Mouse (Mus musculus): Measurements from ENCODE around the gene Atoh8.
A peak's percentile ranks its signal among the peaks of the same experiment; 100 is the strongest.

Gene Atoh8

GRCm38 (mm10) chr6:72254588-72255075 is 19.3 kb upstream of the Atoh8 start:
- peak; percentile 89 for DNase-seq (ENCODE audit: low read depth, low spot score)

DNA sequence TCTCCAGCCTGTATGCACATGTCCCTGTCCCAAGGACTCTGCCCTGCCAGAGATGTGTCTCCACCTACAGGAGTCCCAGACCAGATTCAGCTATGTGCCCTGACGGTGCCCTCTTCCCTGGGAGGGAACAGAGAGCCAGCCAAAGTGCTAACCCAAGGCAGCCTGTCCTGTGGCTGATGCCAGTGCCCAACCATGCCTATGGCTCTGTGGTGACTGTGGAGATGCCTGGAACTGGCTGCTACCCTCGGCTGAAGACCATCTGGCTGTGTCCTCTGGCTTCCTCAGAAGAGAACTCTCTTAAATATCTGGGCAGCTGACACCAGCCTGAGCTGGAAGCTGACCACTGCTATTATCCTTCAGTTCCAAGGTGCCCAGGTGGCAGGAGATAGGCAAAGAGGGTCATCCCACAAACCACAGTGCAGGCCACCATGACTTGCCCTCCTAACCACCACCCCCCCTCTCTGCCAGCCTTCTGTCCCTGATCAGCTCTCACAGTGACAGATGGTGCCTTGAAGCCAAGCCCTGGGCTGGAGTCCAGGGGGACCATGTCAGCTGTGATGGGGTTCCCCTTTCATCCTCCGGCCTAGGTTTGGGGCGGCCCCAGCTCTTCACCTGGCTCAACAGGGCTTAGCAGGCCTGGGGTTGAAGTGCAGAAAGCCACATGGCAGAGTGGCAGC is 18.7 kb upstream of the Atoh8 start:
- peak; percentile 86 for DNase-seq (ENCODE audit: low read depth, low spot score)

- no peak for DNase-seq (ENCODE audit: low read depth, low spot score)
Observed at GRCm38 (mm10) chr6:72253168-72253567, 17.8 kb upstream of the Atoh8 start.

- DNase-seq (ENCODE audit: low read depth, low spot score), result no peak
Observed at GRCm38 (mm10) chr6:72252433-72252832, 17.1 kb upstream of the Atoh8 start.

DNA sequence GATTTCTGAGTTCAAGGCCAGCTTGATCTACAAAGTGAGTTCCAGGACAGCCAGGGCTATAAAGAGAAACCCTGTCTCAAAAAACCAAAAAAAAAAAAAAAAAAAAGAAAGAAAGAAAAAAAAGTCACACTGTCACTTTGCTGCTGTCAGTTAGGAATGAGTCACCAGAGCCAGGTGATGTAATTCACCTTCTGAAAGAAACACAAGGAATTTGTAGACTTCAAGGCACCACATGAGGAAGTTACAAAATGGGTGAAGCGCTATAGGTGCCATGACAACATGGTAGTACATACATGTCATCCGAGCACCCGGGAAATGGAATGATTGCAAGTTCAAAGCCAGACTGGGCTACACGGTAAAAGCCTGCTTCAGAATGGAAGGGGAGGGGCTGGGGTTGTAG is 14.6 kb upstream of the Atoh8 start:
- DNase-seq (ENCODE audit: low read depth, low spot score), result no peak

GRCm38 (mm10) chr6:72248150-72248914 is 13.0 kb upstream of the Atoh8 start:
- no peak for DNase-seq (ENCODE audit: low read depth, low spot score)

DNA sequence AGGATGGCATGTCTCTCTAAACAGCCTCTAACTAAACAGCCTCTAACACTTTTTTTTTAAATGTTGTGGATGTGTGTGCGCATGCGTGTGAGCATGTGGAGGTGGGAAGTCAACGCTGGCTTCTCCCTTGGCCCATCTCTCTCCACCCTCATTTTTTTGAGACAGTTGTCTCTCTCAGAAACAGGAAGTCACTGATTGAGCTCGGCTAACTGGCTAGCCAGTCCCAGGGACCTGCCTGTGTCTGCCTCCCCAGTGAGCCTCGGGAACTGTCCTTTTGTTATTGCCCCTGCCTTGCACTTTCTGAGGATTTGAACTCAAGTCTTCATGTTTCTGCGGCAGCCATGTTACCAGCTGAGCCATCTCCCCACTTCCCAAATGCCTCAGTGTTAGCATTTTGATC is 10.9 kb upstream of the Atoh8 start:
- DNase-seq (ENCODE audit: low read depth, low spot score), result no peak

GRCm38 (mm10) chr6:72244569-72245285 is 9.3 kb upstream of the Atoh8 start:
- DNase-seq (ENCODE audit: low read depth, low spot score), result peak; percentile 81

DNA sequence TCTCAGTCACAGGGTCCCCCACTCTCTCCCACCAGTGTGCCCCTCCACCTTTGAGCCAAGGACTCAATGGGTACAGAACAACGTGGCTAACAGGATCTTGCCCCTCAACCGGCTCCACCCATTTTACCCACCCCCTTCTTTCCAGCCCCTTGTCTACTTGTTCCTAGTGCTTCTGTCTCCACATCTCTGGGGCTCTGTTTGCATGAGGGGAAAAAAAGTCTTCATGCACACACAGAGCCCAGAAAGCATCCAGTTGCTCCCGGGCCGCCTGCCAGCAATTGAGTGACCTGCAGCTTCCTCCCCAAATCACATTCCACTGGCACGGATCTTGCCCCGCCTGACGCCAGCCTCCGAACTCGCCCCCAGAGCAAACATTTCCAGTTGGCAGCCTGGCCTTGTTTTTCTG is 8.8 kb upstream of the Atoh8 start:
- peak; percentile 92 for DNase-seq (ENCODE audit: low read depth, low spot score)

DNA sequence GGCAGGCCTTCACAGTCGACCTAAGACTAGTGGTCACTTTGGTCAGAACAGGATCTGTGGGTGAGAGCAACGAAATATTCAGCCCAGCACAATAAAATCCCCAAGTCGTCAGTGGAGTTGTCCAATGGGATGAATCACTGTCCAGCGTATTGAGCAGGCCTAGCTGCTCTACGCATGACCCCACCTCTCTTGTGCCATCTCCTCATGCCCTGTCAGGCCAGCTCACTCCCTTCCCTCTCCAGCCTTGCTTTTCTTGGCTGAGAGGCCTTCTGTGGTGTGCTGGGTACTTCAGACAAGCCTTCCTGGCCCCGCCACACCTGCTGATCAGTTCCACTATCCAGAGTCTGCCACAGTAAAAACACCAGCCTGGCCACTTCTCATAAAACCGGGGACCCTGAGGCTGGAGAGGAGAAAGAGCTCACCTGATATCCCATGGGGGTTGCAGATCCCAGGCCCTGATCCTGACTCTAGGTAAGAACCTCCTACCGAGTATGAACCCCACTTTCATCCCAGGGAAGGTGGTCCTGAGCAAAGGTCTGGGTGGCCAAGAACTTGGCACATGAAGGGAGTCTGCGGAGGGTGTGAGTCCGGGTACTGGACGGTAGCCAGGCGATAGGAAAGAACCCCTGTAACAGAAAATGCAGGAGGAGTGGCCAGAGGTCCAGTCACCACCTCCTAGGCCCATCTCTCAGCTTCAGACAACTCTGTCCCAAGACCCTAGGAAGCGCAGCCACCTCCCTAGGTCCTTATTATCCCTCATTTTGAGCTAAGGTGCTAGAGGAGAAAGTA is 7.3 kb upstream of the Atoh8 start:
- no peak for DNase-seq (ENCODE audit: low read depth, low spot score)

DNA sequence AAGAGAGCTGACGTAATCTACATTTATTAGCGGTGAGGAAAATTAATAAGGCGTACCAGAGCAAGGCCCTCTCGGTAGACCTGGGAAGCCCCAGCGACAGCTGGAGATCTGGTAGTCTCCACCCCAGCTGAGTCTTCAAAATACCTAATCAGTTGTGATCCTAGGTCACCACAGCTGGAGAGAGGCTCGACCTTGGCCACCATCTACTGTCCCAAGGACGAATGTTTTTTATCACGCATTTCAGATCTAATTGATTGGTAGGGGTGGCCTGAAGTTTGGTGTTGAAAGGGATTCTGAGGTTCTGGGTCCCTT is 6.4 kb upstream of the Atoh8 start:
- no peak for DNase-seq (ENCODE audit: low read depth, low spot score)

DNA sequence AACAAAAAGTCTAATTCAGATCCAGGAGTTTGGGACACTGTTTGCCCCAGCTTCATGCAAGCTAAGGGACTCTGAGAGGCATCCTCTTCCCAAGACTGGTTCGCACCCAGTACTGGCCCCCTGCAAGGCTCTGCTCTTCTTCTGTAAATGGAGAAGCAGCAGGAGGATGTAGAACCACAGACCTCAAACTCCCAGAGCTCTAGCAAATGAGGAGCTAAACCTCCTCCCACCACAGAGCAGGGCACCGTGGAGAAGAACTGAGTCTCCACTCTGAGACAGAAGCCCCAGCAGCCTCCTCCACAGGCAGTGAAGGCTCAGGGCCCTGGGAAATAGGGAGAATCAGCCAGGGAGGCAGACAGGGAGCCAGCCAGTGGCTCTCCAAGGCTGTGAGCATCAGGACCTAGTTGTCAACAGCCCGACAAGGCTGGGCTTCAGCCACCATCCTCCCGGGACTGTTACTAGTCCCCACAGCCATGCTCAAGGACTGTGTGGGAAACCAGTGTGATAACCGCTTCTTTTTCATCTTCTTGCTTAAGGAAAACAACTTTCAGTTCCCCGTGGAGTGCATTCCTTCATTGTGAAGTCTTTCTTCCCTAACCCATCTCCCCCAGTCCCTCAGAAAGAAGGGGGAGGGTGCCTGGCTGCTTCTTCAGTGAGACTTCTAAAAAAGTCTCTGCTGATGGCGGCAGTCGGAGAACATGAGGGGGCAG is 5.9 kb upstream of the Atoh8 start:
- DNase-seq (ENCODE audit: low read depth, low spot score), result peak; percentile 49

DNA sequence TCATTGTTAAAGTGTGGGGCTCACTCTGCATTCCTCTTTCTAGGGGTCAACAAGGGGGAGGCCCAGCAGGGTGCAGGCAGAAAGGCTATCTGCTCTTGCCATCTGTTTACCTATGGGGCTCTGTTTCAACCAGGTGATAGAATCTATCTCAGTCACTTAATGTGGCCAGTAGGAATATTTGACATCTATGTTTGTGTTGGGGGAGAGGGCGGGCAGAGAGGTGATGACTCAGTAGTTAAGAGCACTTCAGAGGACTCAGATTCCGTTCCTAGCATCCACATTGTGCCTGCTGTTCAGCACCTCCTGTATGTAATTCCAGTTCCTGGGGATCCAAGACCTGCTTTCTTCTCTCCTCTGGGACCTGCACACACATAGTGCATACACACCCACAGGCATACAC is 4.7 kb upstream of the Atoh8 start:
- no peak for DNase-seq (ENCODE audit: low read depth, low spot score)

GRCm38 (mm10) chr6:72237035-72237434 is 1.7 kb upstream of the Atoh8 start:
- peak; percentile 91 for DNase-seq (ENCODE audit: low read depth, low spot score)

- no peak for DNase-seq (ENCODE audit: low read depth, low spot score)
Observed at GRCm38 (mm10) chr6:72235807-72236407, 530 bp upstream of the Atoh8 start.

DNA sequence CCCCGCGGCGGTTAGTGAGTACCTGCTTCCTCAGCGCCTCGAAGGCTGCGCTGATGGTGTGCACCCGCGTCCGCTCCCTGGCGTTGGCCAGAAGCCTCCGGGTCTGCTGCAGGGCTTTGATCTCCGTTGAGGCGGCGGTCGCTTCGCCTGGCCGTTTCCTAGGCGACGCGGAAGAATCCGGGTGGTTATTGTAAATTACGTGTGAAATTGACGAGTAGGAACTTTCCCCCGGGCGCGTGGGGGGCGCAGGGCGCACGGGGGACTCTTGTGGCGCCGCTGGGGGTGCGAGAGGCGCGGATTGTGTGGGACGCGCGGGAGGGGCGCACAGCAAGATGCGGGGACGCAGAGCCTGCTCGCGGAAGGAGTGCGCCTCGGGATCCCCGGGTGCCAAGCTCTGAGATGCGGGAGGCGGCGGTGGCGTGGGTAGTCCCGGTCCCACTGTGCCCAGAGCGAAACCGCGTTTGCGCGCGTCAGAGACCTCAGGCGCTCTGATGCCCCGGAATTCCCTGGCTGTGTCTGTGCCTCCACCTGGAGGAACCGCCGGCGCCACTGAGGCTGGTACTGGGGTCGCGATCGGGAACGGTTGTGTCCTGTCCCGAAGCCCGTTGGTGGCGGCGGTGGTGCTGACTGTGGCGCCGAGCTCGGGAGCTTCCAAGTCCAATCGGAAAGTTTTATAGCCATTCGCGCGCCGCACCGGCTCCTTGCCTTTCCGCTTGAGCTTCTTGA is 842 bp downstream of the Atoh8 start:
- DNase-seq (ENCODE audit: low read depth, low spot score), result no peak

DNA sequence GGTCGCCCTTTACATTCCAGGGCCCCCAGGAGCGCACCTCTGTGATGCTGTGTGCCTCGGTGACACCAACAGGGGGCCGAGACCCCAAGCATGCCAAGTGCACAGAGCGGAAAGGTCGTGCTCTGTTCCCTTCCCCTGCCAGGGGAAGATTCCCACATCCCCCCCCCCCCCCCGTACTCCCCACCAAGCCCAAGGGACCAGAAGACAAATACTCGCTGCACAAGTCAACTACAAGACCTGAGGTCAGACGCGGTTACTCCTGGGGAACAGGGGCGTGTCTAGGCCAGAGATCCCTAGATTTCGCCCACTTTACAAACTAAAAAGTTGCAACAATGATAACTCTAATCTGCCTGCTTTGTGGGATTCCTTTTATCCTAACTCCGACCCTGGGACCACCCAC is 1.4 kb downstream of the Atoh8 start:
- no peak for DNase-seq (ENCODE audit: low read depth, low spot score)

DNA sequence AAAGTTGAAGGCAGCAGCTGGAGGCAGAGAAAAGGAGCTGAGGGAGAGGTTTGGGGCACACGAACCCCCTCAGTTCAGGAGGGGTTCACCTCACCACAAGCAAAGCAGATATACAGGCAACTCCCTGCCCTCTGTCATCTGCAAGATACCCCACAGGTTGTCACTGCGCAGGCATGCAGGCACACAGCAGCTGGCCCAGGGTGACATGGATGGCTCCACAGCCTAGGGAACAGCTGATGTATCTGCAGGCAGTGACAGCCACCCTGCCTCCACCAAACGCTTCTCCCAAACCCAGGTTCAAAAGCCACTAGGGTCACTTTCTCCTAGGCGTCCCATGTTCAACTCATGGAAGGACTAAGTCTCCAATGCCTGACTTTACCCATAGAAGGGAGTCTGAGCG is 2.5 kb downstream of the Atoh8 start:
- no peak for DNase-seq (ENCODE audit: low read depth, low spot score)

- no peak for DNase-seq (ENCODE audit: low read depth, low spot score)
Observed at GRCm38 (mm10) chr6:72232411-72232810, 3.0 kb downstream of the Atoh8 start.

DNA sequence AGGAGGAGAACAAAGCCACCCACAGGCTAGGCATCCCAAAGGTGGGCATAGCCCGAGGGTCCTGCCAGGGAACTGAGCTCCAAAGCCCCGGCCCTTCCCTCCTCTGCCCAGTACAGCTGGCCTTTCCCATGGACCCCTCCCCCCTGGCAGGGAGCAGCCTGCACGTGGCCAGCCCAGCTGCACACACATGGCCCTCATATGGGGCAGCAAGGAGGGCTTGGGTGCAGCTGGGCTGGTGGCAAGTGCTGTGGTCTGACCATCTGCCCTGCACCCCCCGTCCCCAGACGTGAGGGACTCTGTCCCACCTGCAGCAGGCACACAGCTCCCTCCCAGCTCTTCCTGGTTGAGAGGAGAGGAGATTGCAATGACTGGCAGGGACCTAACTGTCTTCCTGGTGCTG is 4.5 kb downstream of the Atoh8 start:
- DNase-seq (ENCODE audit: low read depth, low spot score), result no peak
